Comparison of ENCODE assay signal across 21 mouse cellular contexts in genomic region chr2:165314197-165314596, GRCm38 (mm10). TPM values are rescaled to one million over a fixed set of nuclear protein-coding genes. Genes with fewer than 3 reads are reported as not detected.
A peak's percentile ranks its signal among the peaks of the same experiment; 100 is the strongest.
DNase-seq lines count a peak whose midpoint lies in the region; ATAC-seq and TF ChIP-seq lines count a peak whose summit lies in the region.
"Had no signal": no experiment of that assay in that cellular context is flagged by ENCODE, and none has a peak within 500 bp of the region (broad histone marks: within the 10 kb centered on the region; RNA-seq: fewer than 3 reads in every experiment).

No protein-coding gene starts in this region.

- H3K9ac ChIP-seq in forebrain, embryonic 12.5 days, result 0 out of 2 replicates have a peak overlapping the region, but pooled peaks have one; percentile 33
- no peak overlapping the region for H3K9ac ChIP-seq in forebrain, embryonic 13.5 days
- H3K9ac ChIP-seq in midbrain, embryonic 13.5 days (replicated peaks), result peak overlapping the region; percentile 17; the same call in 1 of the 2 replicates
- H3K9ac ChIP-seq in midbrain, embryonic 14.5 days (replicated peaks; ENCODE audit: low read length), result no peak overlapping the region
- no peak overlapping the region for H3K9ac ChIP-seq in lung, postnatal 0 days (replicated peaks; ENCODE audit: low read depth)
- H3K9ac ChIP-seq: embryonic facial prominence, embryonic 13.5 days; heart, embryonic 13.5 days; hindbrain, embryonic 15.5 days had no signal

- no peak overlapping the region for H3K27ac ChIP-seq in forebrain, embryonic 12.5 days
- no peak overlapping the region for H3K27ac ChIP-seq in forebrain, embryonic 13.5 days
- H3K27ac ChIP-seq in midbrain, embryonic 13.5 days, result no peak overlapping the region
- H3K27ac ChIP-seq in midbrain, embryonic 14.5 days (replicated peaks; ENCODE audit: low read depth, low read length), result no peak overlapping the region
- H3K27ac ChIP-seq in lung, postnatal 0 days (ENCODE audit: low read length), result no peak overlapping the region
- H3K27ac ChIP-seq: embryonic facial prominence, embryonic 13.5 days; heart, embryonic 13.5 days; hindbrain, embryonic 15.5 days had no signal

- no peak for DNase-seq in midbrain, embryonic 14.5 days
- peak; percentile 43 for DNase-seq in kidney, postnatal 14 days
- no peak for DNase-seq in lung, postnatal 0 days (ENCODE audit: low spot score)
- DNase-seq in gastrocnemius, adult 18-20 months (ENCODE audit: low spot score), result no peak
- DNase-seq: adrenal gland, postnatal 10 days; B cell, adult 2 months; cerebellum, adult 9-10 months; gastrocnemius, postnatal 36 days; heart, adult 11 months; heart, postnatal 36 days had no signal

- peaks cover 38% of the 10 kb centered on the region for H3K27me3 ChIP-seq in forebrain, embryonic 12.5 days
- no peaks in the 10 kb centered on the region for H3K27me3 ChIP-seq in forebrain, embryonic 13.5 days
- H3K27me3 ChIP-seq in midbrain, embryonic 13.5 days, result peaks cover 27% of the 10 kb centered on the region
- no peaks in the 10 kb centered on the region for H3K27me3 ChIP-seq in midbrain, embryonic 14.5 days (ENCODE audit: control insufficient read depth, insufficient read depth, low read length)
- H3K27me3 ChIP-seq in lung, postnatal 0 days (replicated peaks; ENCODE audit: insufficient read depth, low read length), result no peaks in the 10 kb centered on the region
- H3K27me3 ChIP-seq: embryonic facial prominence, embryonic 13.5 days; heart, embryonic 13.5 days; hindbrain, embryonic 15.5 days had no signal

- no peak overlapping the region for H3K4me2 ChIP-seq in forebrain, embryonic 12.5 days
- H3K4me2 ChIP-seq in forebrain, embryonic 13.5 days, result no peak overlapping the region
- no peak overlapping the region for H3K4me2 ChIP-seq in midbrain, embryonic 13.5 days (replicated peaks)
- no peak overlapping the region for H3K4me2 ChIP-seq in midbrain, embryonic 14.5 days (ENCODE audit: low read length)
- no peak overlapping the region for H3K4me2 ChIP-seq in lung, postnatal 0 days (replicated peaks; ENCODE audit: low read depth, low read length)
- H3K4me2 ChIP-seq: embryonic facial prominence, embryonic 13.5 days; heart, embryonic 13.5 days; hindbrain, embryonic 15.5 days had no signal

- TF ChIP-seq EP300 in lung, postnatal 0 days (IDR thresholded peaks at IDR 0.05), result no peak

- H3K4me3 ChIP-seq in forebrain, embryonic 12.5 days (replicated peaks), result no peak overlapping the region
- no peak overlapping the region for H3K4me3 ChIP-seq in forebrain, embryonic 13.5 days
- H3K4me3 ChIP-seq in midbrain, embryonic 13.5 days (replicated peaks), result no peak overlapping the region
- H3K4me3 ChIP-seq in midbrain, embryonic 14.5 days (replicated peaks; ENCODE audit: low read depth, low read length), result no peak overlapping the region
- H3K4me3 ChIP-seq in lung, postnatal 0 days (ENCODE audit: low read depth, low read length), result no peak overlapping the region
- H3K4me3 ChIP-seq: embryonic facial prominence, embryonic 13.5 days; heart, embryonic 13.5 days; hindbrain, embryonic 15.5 days had no signal

- H3K9me3 ChIP-seq in forebrain, embryonic 12.5 days, result no peaks in the 10 kb centered on the region
- H3K9me3 ChIP-seq in forebrain, embryonic 13.5 days (replicated peaks), result no peaks in the 10 kb centered on the region
- no peaks in the 10 kb centered on the region for H3K9me3 ChIP-seq in midbrain, embryonic 13.5 days
- H3K9me3 ChIP-seq in midbrain, embryonic 14.5 days (ENCODE audit: control insufficient read depth, low read length), result no peaks in the 10 kb centered on the region
- H3K9me3 ChIP-seq in lung, postnatal 0 days (ENCODE audit: low read length), result no peaks in the 10 kb centered on the region
- H3K9me3 ChIP-seq: embryonic facial prominence, embryonic 13.5 days; G1E; heart, embryonic 13.5 days; hindbrain, embryonic 15.5 days had no signal

- peaks cover 64% of the 10 kb centered on the region for H3K36me3 ChIP-seq in forebrain, embryonic 12.5 days (replicated peaks)
- H3K36me3 ChIP-seq in forebrain, embryonic 13.5 days (ENCODE audit: poor library complexity, severe bottlenecking), result peaks cover 58% of the 10 kb centered on the region
- peaks cover 47% of the 10 kb centered on the region for H3K36me3 ChIP-seq in midbrain, embryonic 13.5 days
- H3K36me3 ChIP-seq in midbrain, embryonic 14.5 days (ENCODE audit: control insufficient read depth, insufficient read depth, low read length), result peaks cover 36% of the 10 kb centered on the region
- H3K36me3 ChIP-seq in lung, postnatal 0 days (ENCODE audit: insufficient read depth, low read length), result peaks cover 37% of the 10 kb centered on the region

- WGBS in forebrain, embryonic 12.5 days, result 83% methylated on average over 8 of the region's 8 CpGs
- WGBS in forebrain, embryonic 13.5 days, result 83% methylated on average over 8 of the region's 8 CpGs
- 74% methylated on average over 8 of the region's 8 CpGs for WGBS in midbrain, embryonic 13.5 days
- WGBS in midbrain, embryonic 14.5 days, result 67% methylated on average over 8 of the region's 8 CpGs
- WGBS in lung, postnatal 0 days, result 88% methylated on average over 8 of the region's 8 CpGs

- peaks cover 79% of the 10 kb centered on the region for H3K4me1 ChIP-seq in forebrain, embryonic 12.5 days
- H3K4me1 ChIP-seq in forebrain, embryonic 13.5 days, result peaks cover 77% of the 10 kb centered on the region
- peaks cover 94% of the 10 kb centered on the region for H3K4me1 ChIP-seq in midbrain, embryonic 13.5 days (replicated peaks)
- peaks cover 56% of the 10 kb centered on the region for H3K4me1 ChIP-seq in midbrain, embryonic 14.5 days (ENCODE audit: control insufficient read depth, insufficient read depth, low read length)
- H3K4me1 ChIP-seq in lung, postnatal 0 days (ENCODE audit: insufficient read depth, low read depth, low read length), result peaks cover 18% of the 10 kb centered on the region; the same call in 1 of the 2 replicates

- no peak for ATAC-seq in forebrain, embryonic 12.5 days (ENCODE audit: low FRiP score)
- ATAC-seq in forebrain, embryonic 13.5 days, result no peak
- ATAC-seq in midbrain, embryonic 13.5 days, result no peak
- ATAC-seq in midbrain, embryonic 14.5 days (ENCODE audit: low FRiP score, low TSS enrichment), result no peak
- no peak for ATAC-seq in lung, postnatal 0 days
- ATAC-seq: CD4-positive, CD25-positive, alpha-beta regulatory T cell, adult 4 months; forebrain, embryonic 14.5 days had no signal

- TF ChIP-seq CTCF in lung, postnatal 0 days (IDR thresholded peaks at IDR 0.05), result no peak

RNA-seq across cellular contexts. Expression of gene Elmo2, which starts 12.1 kb away (rescaled TPM):
- 94.6 and 99.7 TPM in 2 replicates for polyA plus RNA-seq in forebrain, embryonic 12.5 days (2016; fragmentation: Nextera tagmentation; extraction: Ambion mirVana)
- 90.5 and 101 TPM in 2 replicates for polyA plus RNA-seq in forebrain, embryonic 13.5 days (2015; fragmentation: Nextera tagmentation; extraction: Ambion mirVana)
- polyA plus RNA-seq in midbrain, embryonic 13.5 days (2015; fragmentation: Nextera tagmentation; extraction: Ambion mirVana), result 91.6 and 98.6 TPM in 2 replicates
- 92.3 and 109 TPM in 2 replicates for polyA plus RNA-seq in midbrain, embryonic 14.5 days (2014; fragmentation: Nextera tagmentation; extraction: Ambion mirVana)
- 61.1 and 66.4 TPM in 2 replicates for polyA plus RNA-seq in lung, postnatal 0 days (2015; fragmentation: Nextera tagmentation; extraction: Ambion mirVana)
- 10 to 100 TPM; 12.4 TPM for total RNA-seq in gastrocnemius, adult 18-20 months (2021)

RNA-seq across cellular contexts. Expression of gene Slc35c2, which starts 26.5 kb away (rescaled TPM):
- 57.9 and 62.4 TPM in 2 replicates for polyA plus RNA-seq in forebrain, embryonic 12.5 days (2016; fragmentation: Nextera tagmentation; extraction: Ambion mirVana)
- polyA plus RNA-seq in forebrain, embryonic 13.5 days (2015; fragmentation: Nextera tagmentation; extraction: Ambion mirVana), result 63.8 and 67.2 TPM in 2 replicates
- 69.6 and 73.8 TPM in 2 replicates for polyA plus RNA-seq in midbrain, embryonic 13.5 days (2015; fragmentation: Nextera tagmentation; extraction: Ambion mirVana)
- 60.8 and 65.2 TPM in 2 replicates for polyA plus RNA-seq in midbrain, embryonic 14.5 days (2014; fragmentation: Nextera tagmentation; extraction: Ambion mirVana)
- 42.8 and 44.1 TPM in 2 replicates for polyA plus RNA-seq in lung, postnatal 0 days (2015; fragmentation: Nextera tagmentation; extraction: Ambion mirVana)
- total RNA-seq in gastrocnemius, adult 18-20 months (2021), result 10 to 100 TPM; 19.4 to 20.0 TPM

RNA-seq across cellular contexts. Expression of gene Zfp663, which starts 54.3 kb away (rescaled TPM):
- 6.8 and 6.9 TPM in 2 replicates for polyA plus RNA-seq in forebrain, embryonic 12.5 days (2016; fragmentation: Nextera tagmentation; extraction: Ambion mirVana)
- polyA plus RNA-seq in forebrain, embryonic 13.5 days (2015; fragmentation: Nextera tagmentation; extraction: Ambion mirVana), result 5.7 and 6.1 TPM in 2 replicates
- polyA plus RNA-seq in midbrain, embryonic 13.5 days (2015; fragmentation: Nextera tagmentation; extraction: Ambion mirVana), result 10.4 and 10.5 TPM in 2 replicates
- polyA plus RNA-seq in midbrain, embryonic 14.5 days (2014; fragmentation: Nextera tagmentation; extraction: Ambion mirVana), result 8.4 and 10.8 TPM in 2 replicates
- 1.2 and 2.0 TPM in 2 replicates for polyA plus RNA-seq in lung, postnatal 0 days (2015; fragmentation: Nextera tagmentation; extraction: Ambion mirVana)
- not detected for total RNA-seq in gastrocnemius, adult 18-20 months (2021)
- total RNA-seq: adrenal gland, postnatal 10 days; gastrocnemius, adult 8-10 months; gastrocnemius, postnatal 36 days; heart, postnatal 36 days had no signal
- polyA plus RNA-seq: CD4-positive, CD25-positive, alpha-beta regulatory T cell, adult 4 months; G1E; heart, postnatal 0 days had no signal

Comparison
In these comparisons a context has a peak if more than half of its experiments do, and no peak if none do; other contexts are left out.
1. H3K9ac ChIP-seq: peak in forebrain, embryonic 12.5 days (single experiment) and midbrain, embryonic 13.5 days (single experiment); none in forebrain, embryonic 13.5 days (single experiment), midbrain, embryonic 14.5 days (single experiment) and lung, postnatal 0 days (single experiment).